Mouse (Mus musculus) limb, embryonic 10.5 days (tissue): Measurements from ENCODE around the gene Lad1. TPM values are rescaled to one million over a fixed set of nuclear protein-coding genes. Genes with fewer than 3 reads are reported as not detected.

ENCODE experiments used
- DNase-seq: peaks from one replicate; pipeline ENCODE4 v3.0.0-alpha.2; 2017; ENCODE audit warnings: low spot score
- H3K27ac ChIP-seq: fragments of 300-500 bp; sonication (generic); 2 replicates; pipeline ENCODE4 v1.5.1; 2016; ENCODE audit warnings: mild to moderate bottlenecking
- H3K27me3 ChIP-seq: fragments of 300-500 bp; sonication (generic); 2 replicates; pipeline ENCODE4 v1.6.1; 2016; ENCODE audit warnings: low read depth, mild to moderate bottlenecking; ENCODE audit not compliant: poor library complexity, severe bottlenecking
- H3K36me3 ChIP-seq: fragments of 300-500 bp; sonication (generic); 2 replicates; pipeline ENCODE4 v1.6.1; 2016; ENCODE audit warnings: mild to moderate bottlenecking, moderate library complexity
- H3K4me1 ChIP-seq: fragments of 300-500 bp; sonication (generic); 2 replicates; pipeline ENCODE4 v1.6.1; 2016
- H3K4me3 ChIP-seq: fragments of 300-500 bp; sonication (generic); 2 replicates; pipeline ENCODE4 v1.5.1; 2016; ENCODE audit warnings: mild to moderate bottlenecking, moderate library complexity
- H3K9me3 ChIP-seq: fragments of 300-500 bp; sonication (generic); replicated peaks from 2 replicates; pipeline ENCODE4 v1.6.1; 2016; ENCODE audit warnings: mild to moderate bottlenecking
- WGBS: fragments of 180-500 bp; shearing (Covaris S2); methylation state at CpG from one replicate; pipeline ENCODE4 v1.1.7; 2016; 5-methylcytosine and 5-hydroxymethylcytosine counted together
- polyA plus RNA-seq: library from polyadenylated mRNA; unstranded; fragments of >200 nt; fragmentation: Nextera tagmentation; extraction: Ambion mirVana; gene quantifications from 2 replicates; pipeline ENCODE4 v1.2.1, GENCODE M21; 2016

The Lad1 gene
- polyA plus RNA-seq, 1 experiment from 2014 or later, result 5.1 TPM

GRCm38 (mm10) chr1:135872991-135873390 lies 54.6 kb downstream of the Lad1 start:
- H3K4me1 ChIP-seq, result no peaks in the 10 kb centered on the region
- no peaks in the 10 kb centered on the region for H3K27me3 ChIP-seq
- no peaks in the 10 kb centered on the region for H3K36me3 ChIP-seq
- no peaks in the 10 kb centered on the region for H3K9me3 ChIP-seq
- no peak overlapping the region for H3K27ac ChIP-seq
- no peak overlapping the region for H3K4me3 ChIP-seq
- WGBS, result 85% methylated on average over 4 of the region's 4 CpGs
- no peak for DNase-seq

GRCm38 (mm10) chr1:135877248-135877647 lies 58.9 kb downstream of the Lad1 start:
- Histone ChIP-seq H3K27me3 (0 out of 2 replicates have a peak, but pooled peaks cover 3% of the 10 kb centered on the region), H3K36me3 (no peaks in the 10 kb centered on the region), H3K4me1 (no peaks in the 10 kb centered on the region), H3K27ac (no peak overlapping the region), H3K4me3 (no peak overlapping the region), H3K9me3 (no peaks in the 10 kb centered on the region)
- WGBS, result 57% methylated on average over 2 of the region's 2 CpGs
- DNase-seq, result no peak

GRCm38 (mm10) chr1:135882385-135883109 lies 64.1 kb downstream of the Lad1 start:
- H3K4me3 ChIP-seq, result no peak overlapping the region
- DNase-seq, result peak; percentile 70
- H3K27ac ChIP-seq, result no peak overlapping the region
- no peaks in the 10 kb centered on the region for H3K4me1 ChIP-seq
- no peaks in the 10 kb centered on the region for H3K9me3 ChIP-seq
- 0 out of 2 replicates have a peak, but pooled peaks cover 3% of the 10 kb centered on the region for H3K27me3 ChIP-seq
- H3K36me3 ChIP-seq, result no peaks in the 10 kb centered on the region
- 72% methylated on average over 10 of the region's 10 CpGs for WGBS

Other genes with a start within 250 kb of the Lad1 start
- 16.1 and 18.3 TPM in 2 replicates for gene Nav1, start 211.3 kb upstream of the Lad1 start, polyA plus RNA-seq
- gene Csrp1, start 98.5 kb upstream of the Lad1 start, polyA plus RNA-seq, result 46.3 and 54.4 TPM in 2 replicates
- gene Phlda3, start 52.5 kb upstream of the Lad1 start, polyA plus RNA-seq, result 30.2 and 33.0 TPM in 2 replicates
- gene Tnni1, start 39.2 kb upstream of the Lad1 start, polyA plus RNA-seq, result 8.3 and 12.7 TPM in 2 replicates
- 2.1 and 4.0 TPM in 2 replicates for gene Tnnt2, start 17.8 kb downstream of the Lad1 start, polyA plus RNA-seq
- 0.30 and 0.63 TPM in 2 replicates for gene Pkp1, start 100.6 kb downstream of the Lad1 start, polyA plus RNA-seq
- gene Igfn1, start 187.7 kb downstream of the Lad1 start, polyA plus RNA-seq, result 0.04 TPM in 1 of 2 replicates, not detected in the other
- gene Tmem9, start 189.6 kb downstream of the Lad1 start, polyA plus RNA-seq, result 147 and 162 TPM in 2 replicates
- gene Ascl5, start 232.2 kb downstream of the Lad1 start, polyA plus RNA-seq, result not detected in 2 replicates
- 0.06 TPM in 1 of 2 replicates, not detected in the other for gene Cacna1s, start 234.2 kb downstream of the Lad1 start, polyA plus RNA-seq